ENCODE assay signal across 18 mouse cellular contexts in genomic region chr8:77331180-77331579, GRCm38 (mm10).
"Had no signal": no experiment of that assay in that cellular context is flagged by ENCODE, and none has a peak within 500 bp of the region (broad histone marks: within the 10 kb centered on the region; RNA-seq: fewer than 3 reads in every experiment).

No protein-coding gene starts in this region.

- H3K4me2 ChIP-seq: lung, embryonic 14.5 days; midbrain, embryonic 12.5 days; neural tube, embryonic 13.5 days; neural tube, embryonic 15.5 days had no signal

- H3K4me3 ChIP-seq: midbrain, embryonic 10.5 days; midbrain, embryonic 12.5 days; myocyte; neural tube, embryonic 13.5 days; neural tube, embryonic 15.5 days had no signal

- DNase-seq: lung, adult 18-20 months; lung, embryonic 14.5 days; lung, postnatal 10 days; lung, postnatal 4 days; midbrain, embryonic 14.5 days; retina, postnatal 1 day; right cerebral cortex, adult 18-20 months; right cerebral cortex, postnatal 25 days; right cerebral cortex, postnatal 4 days; spleen, adult 18-20 months; thymus, adult 18-20 months; thymus, postnatal 14 days; thymus, postnatal 36 days had no signal

- H3K27me3 ChIP-seq: midbrain, embryonic 12.5 days; neural tube, embryonic 13.5 days; neural tube, embryonic 15.5 days had no signal

- H3K36me3 ChIP-seq: midbrain, embryonic 10.5 days; midbrain, embryonic 12.5 days; neural tube, embryonic 13.5 days; neural tube, embryonic 15.5 days had no signal

- H3K9ac ChIP-seq: lung, embryonic 14.5 days; midbrain, embryonic 12.5 days; neural tube, embryonic 13.5 days; neural tube, embryonic 15.5 days had no signal

- H3K27ac ChIP-seq: midbrain, embryonic 10.5 days; midbrain, embryonic 12.5 days; neural tube, embryonic 13.5 days; neural tube, embryonic 15.5 days had no signal

- H3K9me3 ChIP-seq: midbrain, embryonic 10.5 days; midbrain, embryonic 12.5 days; neural tube, embryonic 13.5 days; neural tube, embryonic 15.5 days had no signal
